Mouse (Mus musculus): Measurements from ENCODE around the gene Washc1. TPM values are rescaled to one million over a fixed set of nuclear protein-coding genes. Genes with fewer than 3 reads are reported as not detected.

The Washc1 gene
- total RNA-seq, 1 experiment from 2014 or later: 34.7 TPM

Other genes with a start within 250 kb of the Washc1 start
- 88.3 and 108 TPM in 2 replicates for gene Ralbp1, start 225.7 kb upstream of the Washc1 start, total RNA-seq (2017)
- 15.5 and 16.8 TPM in 2 replicates for gene Twsg1, start 160.3 kb upstream of the Washc1 start, total RNA-seq (2017)
- 113 and 128 TPM in 2 replicates for gene Ankrd12, start 34.5 kb upstream of the Washc1 start, total RNA-seq (2017)
- 56.5 and 59.2 TPM in 2 replicates for gene Ndufv2, start 10.0 kb upstream of the Washc1 start, total RNA-seq (2017)
- 13.7 and 16.6 TPM in 2 replicates for gene Ddx11, start 12.0 kb downstream of the Washc1 start, total RNA-seq (2017)